Mouse (Mus musculus): ENCODE measurements around the gene B430218F22Rik. TPM values are rescaled to one million over a fixed set of nuclear protein-coding genes. Genes with fewer than 3 reads are reported as not detected.

The B430218F22Rik gene
- polyA plus RNA-seq (2017; shearing (Covaris generic)): 1 to 10 TPM in 1 of 2 experiments, under 1 TPM in 1; 0.86 to 1.9 TPM

GRCm38 (mm10) chr13:118386511-118387447 lies at the start of gene B430218F22Rik, which contains the start of gene Mrps30:
TSS of gene B430218F22Rik (plus strand) at chr13:118386630.
TSS of gene Mrps30 (minus strand) at chr13:118387252.

Other genes with a start within 250 kb of the B430218F22Rik start
- 10 to 100 TPM; 24.1 to 35.0 TPM for gene Mrps30, start 622 bp downstream of the B430218F22Rik start, polyA plus RNA-seq (2017; shearing (Covaris generic))

Measured in activated CD4-positive, CD25-positive, alpha-beta regulatory T cell (primary cell).